Mouse (Mus musculus): ENCODE measurements around the gene Col1a2. TPM values are rescaled to one million over a fixed set of nuclear protein-coding genes. Genes with fewer than 3 reads are reported as not detected.

Gene Col1a2
- total and polyA plus RNA-seq, 3 experiments: not detected

DNA sequence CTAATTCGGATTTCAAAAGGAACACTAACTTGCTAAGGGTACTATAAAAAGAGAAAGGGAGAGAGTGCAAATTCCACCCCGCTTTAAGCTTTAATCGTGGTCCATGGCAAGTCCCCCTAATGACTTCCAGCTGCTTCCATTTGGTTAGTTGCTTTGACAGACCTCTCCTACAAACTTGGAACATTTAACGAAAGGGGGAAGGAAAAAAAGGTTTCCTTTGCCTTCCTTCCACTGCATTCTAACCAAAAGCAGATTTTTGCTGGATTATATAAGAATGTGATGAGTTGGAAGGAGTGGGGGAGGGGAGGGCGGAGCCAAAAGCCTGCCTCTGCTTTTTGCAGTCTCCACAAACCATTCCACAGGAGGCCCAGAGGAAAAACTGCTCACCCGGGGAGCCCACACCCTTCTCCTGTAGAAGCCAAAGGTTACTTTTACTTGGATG, 47.0 kb upstream of the Col1a2 start:
- TF ChIP-seq ETS1 (IDR thresholded peaks at IDR 0.05; ENCODE audit: low read depth, low read length): no peak
- peak; percentile 35 for TF ChIP-seq CHD2 (IDR thresholded peaks at IDR 0.05; ENCODE audit: low read length)
- TF ChIP-seq JUND (IDR thresholded peaks at IDR 0.05; ENCODE audit: low read depth, low read length): 0 out of 2 replicates have a peak, but pooled peaks have one; percentile 23
- no peaks in the 10 kb centered on the region for H3K27me3 ChIP-seq (ENCODE audit: control insufficient read depth in 1 of 2, insufficient read depth in 2 of 2, low read length in 2 of 2)
- peak; percentile 67 for DNase-seq (ENCODE audit: low read depth, low spot score)
- peaks cover 10 to 21% of the 10 kb centered on the region in 2 experiments for H3K4me1 ChIP-seq (ENCODE audit: control insufficient read depth in 1 of 2, insufficient read depth in 2 of 2, low read length in 2 of 2)
- H3K9ac ChIP-seq (ENCODE audit: control insufficient read depth, low read depth, low read length, poor library complexity, severe bottlenecking): peak overlapping the region; percentile 72
- H3K79me2 ChIP-seq (ENCODE audit: control insufficient read depth, insufficient read depth, low read length, poor library complexity): peaks cover 2% of the 10 kb centered on the region; the same call in 1 of the 2 replicates
- peak overlapping the region; percentile 98 for H3K27ac ChIP-seq (ENCODE audit: control insufficient read depth, low read depth, low read length)
- H3K4me3 ChIP-seq (ENCODE audit: control insufficient read depth in 1 of 2, insufficient read depth in 1 of 2, low read depth in 2 of 2, low read length in 2 of 2): peak overlapping the region; percentile 43 to 61
- H3K36me3 ChIP-seq (ENCODE audit: control insufficient read depth in 1 of 2, insufficient read depth in 2 of 2, low read length in 2 of 2): peaks cover 0 to 27% of the 10 kb centered on the region in 2 experiments; a peak in 2 of 4 replicates
- no peaks in the 10 kb centered on the region for H3K9me3 ChIP-seq (replicated peaks; ENCODE audit: insufficient read depth, low read length)

DNA sequence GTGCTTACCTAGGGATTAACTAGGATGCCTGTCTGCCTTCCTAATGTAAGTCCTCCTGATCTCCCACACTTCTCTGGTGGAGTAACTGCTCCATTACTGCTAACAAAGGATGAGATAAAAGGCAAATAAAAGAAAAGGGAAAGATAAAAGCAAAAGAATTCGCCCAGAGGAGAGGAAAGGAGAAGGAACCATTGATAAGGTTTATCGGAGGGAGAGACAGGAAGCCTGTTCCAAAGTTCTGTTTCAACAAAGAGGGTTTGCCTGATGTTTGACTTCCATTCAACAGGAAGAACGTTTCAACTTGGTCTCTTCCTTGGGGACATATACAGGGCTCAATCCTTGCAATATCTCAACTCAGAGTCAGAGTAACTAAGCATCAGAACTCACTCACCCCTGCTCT, 39.3 kb upstream of the Col1a2 start:
- Histone ChIP-seq H3K4me3 (ENCODE audit: control insufficient read depth in 1 of 2, insufficient read depth in 1 of 2, low read depth in 2 of 2, low read length in 2 of 2) (peak overlapping the region in 1 of 2 experiments; percentile 0; a peak in 3 of 4 replicates), H3K27me3 (ENCODE audit: control insufficient read depth in 1 of 2, insufficient read depth in 2 of 2, low read length in 2 of 2) (no peaks in the 10 kb centered on the region), H3K9ac (ENCODE audit: control insufficient read depth, low read depth, low read length, poor library complexity, severe bottlenecking) (peak overlapping the region; percentile 37), H3K79me2 (ENCODE audit: control insufficient read depth, insufficient read depth, low read length, poor library complexity) (peaks cover 2% of the 10 kb centered on the region), H3K36me3 (ENCODE audit: control insufficient read depth in 1 of 2, insufficient read depth in 2 of 2, low read length in 2 of 2) (peaks cover 0 to 27% of the 10 kb centered on the region in 2 experiments; a peak in 2 of 4 replicates), H3K4me1 (ENCODE audit: control insufficient read depth in 1 of 2, insufficient read depth in 2 of 2, low read length in 2 of 2) (peaks cover 2 to 24% of the 10 kb centered on the region in 2 experiments; a peak in 2 of 4 replicates), H3K27ac (ENCODE audit: control insufficient read depth, low read depth, low read length) (peak overlapping the region; percentile 57), H3K9me3 (replicated peaks; ENCODE audit: insufficient read depth, low read length) (no peaks in the 10 kb centered on the region)
- 0 out of 2 replicates have a peak, but pooled peaks have one; percentile 24 for TF ChIP-seq MYB (IDR thresholded peaks at IDR 0.05; ENCODE audit: low read depth, low read length)
- peak; percentile 91 for TF ChIP-seq GATA1 (IDR thresholded peaks at IDR 0.05; ENCODE audit: low read depth, low read length)
- no peak for TF ChIP-seq POLR2AphosphoS5 (IDR thresholded peaks at IDR 0.05; ENCODE audit: borderline replicate concordance, low read depth, low read length)
- no peak for TF ChIP-seq CTCF (IDR thresholded peaks at IDR 0.05 in 2 of 3, conservative IDR thresholded peaks at IDR 0.05 in 1 of 3; ENCODE audit: control insufficient read depth in 1 of 3, insufficient read depth in 1 of 3, low read depth in 2 of 3, low read length in 3 of 3, poor library complexity in 1 of 3, severe bottlenecking in 1 of 3)
- peak; percentile 85 to 86 for TF ChIP-seq EP300 (IDR thresholded peaks at IDR 0.05; ENCODE audit: low read depth in 1 of 2, low read length in 2 of 2)
- 0 out of 2 replicates have a peak, but pooled peaks have one; percentile 25 for TF ChIP-seq JUND (IDR thresholded peaks at IDR 0.05; ENCODE audit: low read depth, low read length)
- 0 out of 2 replicates have a peak, but pooled peaks have one; percentile 41 for TF ChIP-seq ETS1 (IDR thresholded peaks at IDR 0.05; ENCODE audit: low read depth, low read length)
- no peak for TF ChIP-seq USF1 (IDR thresholded peaks at IDR 0.05; ENCODE audit: low read depth, low read length)
- no peak for TF ChIP-seq ZMIZ1 (IDR thresholded peaks at IDR 0.05; ENCODE audit: low read depth, low read length)
- 0 out of 2 replicates have a peak, but pooled peaks have one; percentile 35 for TF ChIP-seq TBP (IDR thresholded peaks at IDR 0.05; ENCODE audit: low read depth, low read length)
- no peak for TF ChIP-seq GABPA (IDR thresholded peaks at IDR 0.05; ENCODE audit: low read depth, low read length)
- no peak for TF ChIP-seq KAT2A (conservative IDR thresholded peaks at IDR 0.05; ENCODE audit: low read depth, low read length)
- TF ChIP-seq SIN3A (IDR thresholded peaks at IDR 0.05; ENCODE audit: low read length): 0 out of 2 replicates have a peak, but pooled peaks have one; percentile 39
- TF ChIP-seq TCF12 (IDR thresholded peaks at IDR 0.05; ENCODE audit: low read depth, low read length): peak; percentile 67
- peak; percentile 65 for TF ChIP-seq RCOR1 (IDR thresholded peaks at IDR 0.05; ENCODE audit: low read depth, low read length)
- peak; percentile 42 for DNase-seq (ENCODE audit: low read depth, low spot score)

All from MEL (cell line).